Comparison of ENCODE assay signal across 8 mouse cellular contexts in genomic region chr4:153956569-153957405, GRCm38 (mm10). TPM values are rescaled to one million over a fixed set of nuclear protein-coding genes. Genes with fewer than 3 reads are reported as not detected.
DNase-seq lines count a peak whose midpoint lies in the region; ATAC-seq lines count a peak whose summit lies in the region.

Gene A430005L14Rik, plus strand, starts transcription at chr4:153957237.

- 2% methylated on average over 46 of the region's 67 CpGs for WGBS in intestine, embryonic 14.5 days

- H3K36me3 ChIP-seq in intestine, embryonic 14.5 days (ENCODE audit: control insufficient read depth, insufficient read depth, low read length): peaks cover 24% of the 10 kb centered on the region

- peak within 1 kb of the TSS; percentile 84 for H3K9ac ChIP-seq in intestine, embryonic 14.5 days (ENCODE audit: low read length)

- H3K4me1 ChIP-seq in intestine, embryonic 14.5 days (replicated peaks; ENCODE audit: control insufficient read depth, insufficient read depth, low read length): peaks cover 11% of the 10 kb centered on the region; the same call in 1 of the 2 replicates

- peak within 1 kb of the TSS; percentile 83 for H3K27ac ChIP-seq in intestine, embryonic 14.5 days (ENCODE audit: low read depth)

- intact Hi-C loops in left cerebral cortex, postnatal 14 days (cut with DNase I): loop anchor here (10.0 kb wide), 1 partner anchor 1662 kb away; the partner anchor contains the start of genes Hes3 and Icmt

- peak; percentile 96 for DNase-seq in adrenal gland, adult 18-20 months (ENCODE audit: low spot score in 2 of 2)
- peak; percentile 99 for DNase-seq in embryo, embryonic 11 days
- DNase-seq in gastrocnemius, postnatal 25 days: peak; percentile 96
- peak; percentile 96 for DNase-seq in intestine, embryonic 14.5 days (ENCODE audit: low spot score)
- peak; percentile 97 to 99 for DNase-seq in left cerebral cortex, postnatal 14 days (ENCODE audit: low spot score in 2 of 2)
- peak; percentile 98 for DNase-seq in mesoderm, embryonic 11.5 days (ENCODE audit: low read depth, low spot score)
- DNase-seq in right cerebral cortex, postnatal 36 days (ENCODE audit: low spot score in 2 of 2): peak; percentile 95 to 96
- peak; percentile 96 for DNase-seq in yolk sac, embryonic 10.5 days (ENCODE audit: low spot score)

- peak within 1 kb of the TSS; percentile 66 for H3K4me2 ChIP-seq in intestine, embryonic 14.5 days (ENCODE audit: low read length)

- ATAC-seq in intestine, embryonic 14.5 days (replicated peaks; ENCODE audit: low FRiP score, low TSS enrichment, low read depth): peak; percentile 98

- no peaks in the 10 kb centered on the region for H3K9me3 ChIP-seq in intestine, embryonic 14.5 days (ENCODE audit: control insufficient read depth, low read length)

- peak within 1 kb of the TSS; percentile 85 for H3K4me3 ChIP-seq in intestine, embryonic 14.5 days (ENCODE audit: low read depth, low read length)

- H3K27me3 ChIP-seq in intestine, embryonic 14.5 days (replicated peaks; ENCODE audit: control insufficient read depth, insufficient read depth, low read length): peaks cover 3% of the 10 kb centered on the region; the same call in 1 of the 2 replicates

RNA-seq across cellular contexts. Expression of gene A430005L14Rik, which starts in this region (rescaled TPM):
- 10 to 100 TPM; 15.4 to 16.9 TPM for total RNA-seq in adrenal gland, adult 18-20 months (2021)
- total RNA-seq in gastrocnemius, postnatal 25 days (2021): 10 to 100 TPM; 13.6 to 14.7 TPM
- polyA plus RNA-seq in intestine, embryonic 14.5 days (2014; fragmentation: Nextera tagmentation; extraction: Ambion mirVana): 74.0 and 76.1 TPM in 2 replicates
- 10 to 100 TPM; 22.1 to 23.2 TPM for total RNA-seq in left cerebral cortex, postnatal 14 days (2021)

Comparison
In these comparisons a context has a peak if more than half of its experiments do, and no peak if none do; other contexts are left out.
1. Peak in every context shown above with its lines: DNase-seq, ATAC-seq, H3K4me3 ChIP-seq and H3K27ac ChIP-seq.